Mouse (Mus musculus) lung, postnatal 0 days (tissue): ENCODE results near the gene Msmp.

Experiments used
- CTCF ChIP-seq: IDR thresholded peaks from 2 replicates; pipeline ENCODE4 v1.5.1; 2016; ENCODE audit warnings: antibody characterized with exemption, mild to moderate bottlenecking
- EP300 ChIP-seq: IDR thresholded peaks from 2 replicates; pipeline ENCODE4 v1.6.1; 2016; ENCODE audit warnings: antibody characterized with exemption, mild to moderate bottlenecking, control low read depth

DNA sequence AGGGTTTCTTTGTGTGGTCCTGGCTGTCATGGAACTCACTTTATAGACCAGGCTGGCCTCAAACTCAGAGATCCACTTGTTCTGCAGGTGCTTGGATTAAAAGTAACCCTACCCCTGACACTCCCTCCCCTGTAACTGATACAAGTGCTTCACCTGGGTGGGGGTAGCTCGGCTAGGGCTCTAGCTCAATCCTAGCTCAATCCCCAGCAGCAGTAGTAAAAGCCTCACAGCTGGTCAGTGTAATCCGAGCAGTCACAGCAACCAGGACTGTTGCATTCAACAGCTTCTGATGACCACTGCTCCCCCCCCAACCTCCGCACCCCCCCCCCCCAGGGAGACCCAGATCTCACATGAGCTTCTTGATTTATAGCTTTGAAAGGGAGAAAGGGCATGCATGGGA lies 42.2 kb downstream of the Msmp start:
- TF ChIP-seq EP300 = no peak
- no peak for TF ChIP-seq CTCF
